Mouse (Mus musculus): ENCODE results near the gene Tgtp2.

- TF ChIP-seq CTCF (IDR thresholded peaks at IDR 0.05; ENCODE audit: control insufficient read depth, insufficient read depth, insufficient read length) (no peak), MAX (IDR thresholded peaks at IDR 0.05) (no peak), USF1 (IDR thresholded peaks at IDR 0.05; ENCODE audit: low read depth) (no peak), FOSL1 (IDR thresholded peaks at IDR 0.05; ENCODE audit: insufficient read depth, low read length, poor library complexity, severe bottlenecking) (no peak), MYOD1 (IDR thresholded peaks at IDR 0.05; ENCODE audit: control insufficient read depth, insufficient read length, low read depth) (no peak)
Observed at GRCm38 (mm10) chr11:49083808-49084207, 19.8 kb upstream of the Tgtp2 start.
